Mouse (Mus musculus) ES-E14 (cell line): ENCODE measurements around the gene Tpt1. TPM values are rescaled to one million over a fixed set of nuclear protein-coding genes. Genes with fewer than 3 reads are reported as not detected.

ENCODE experiments used
- DNase-seq: peaks from one replicate; pipeline ENCODE4 v3.0.0-alpha.2; 2013; ENCODE audit warnings: low read depth, low spot score
- H3K27ac ChIP-seq: 2 replicates; pipeline ENCODE4 v1.5.1; 2012; ENCODE audit warnings: low read depth, mild to moderate bottlenecking, low read length, moderate library complexity, mixed read lengths; ENCODE audit not compliant: poor library complexity, insufficient read depth, severe bottlenecking
- H3K36me3 ChIP-seq: 2 replicates; pipeline ENCODE4 v1.6.1; 2012; ENCODE audit warnings: mild to moderate bottlenecking, low read length, moderate library complexity, mixed read lengths; ENCODE audit not compliant: control insufficient read depth, poor library complexity, insufficient read depth, severe bottlenecking
- H3K4me1 ChIP-seq, 2 experiments: fragments of 150-350 bp in 1 of 2; sonication (generic) in 1 of 2; 2 replicates each; pipeline ENCODE4 v1.6.1; 2012; ENCODE audit warnings: low read length in 2 of 2, mild to moderate bottlenecking in 1 of 2, mixed read lengths in 1 of 2; ENCODE audit not compliant: control insufficient read depth in 2 of 2, insufficient read depth in 2 of 2, poor library complexity in 1 of 2
- H3K4me3 ChIP-seq, 2 experiments: fragments of 150-350 bp in 1 of 2; sonication (generic) in 1 of 2; 2 replicates each; pipeline ENCODE4 v1.5.1; 2012; ENCODE audit warnings: low read length in 2 of 2, low read depth in 1 of 2, mild to moderate bottlenecking in 1 of 2, mixed read lengths in 1 of 2; ENCODE audit not compliant: insufficient read depth in 1 of 2, poor library complexity in 1 of 2, severe bottlenecking in 1 of 2
- H3K9ac ChIP-seq: 2 replicates; pipeline ENCODE4 v1.6.1; 2012; ENCODE audit warnings: low read depth, mild to moderate bottlenecking, low read length, mixed read lengths; ENCODE audit not compliant: poor library complexity, insufficient read depth, severe bottlenecking
- H3K9me3 ChIP-seq: fragments of 150-350 bp; sonication (generic); 2 replicates; pipeline ENCODE4 v1.6.1; 2012; ENCODE audit warnings: low read depth, mild to moderate bottlenecking, low read length; ENCODE audit not compliant: control insufficient read depth, insufficient read depth
- CHD2 ChIP-seq: IDR thresholded peaks from 2 replicates; pipeline ENCODE4 v1.6.1; 2014; ENCODE audit warnings: mild to moderate bottlenecking, low read depth, low read length, inconsistent platforms
- HCFC1 ChIP-seq: IDR thresholded peaks from 2 replicates; pipeline ENCODE4 v1.6.1; 2012; ENCODE audit warnings: low read length, inconsistent platforms, borderline replicate concordance; ENCODE audit not compliant: insufficient read depth
- MAFK ChIP-seq: IDR thresholded peaks from 2 replicates; pipeline ENCODE4 v1.6.1; 2014; ENCODE audit warnings: mild to moderate bottlenecking, low read depth, low read length, inconsistent platforms; ENCODE audit not compliant: insufficient read depth
- ZC3H11A ChIP-seq: IDR thresholded peaks from 2 replicates; pipeline ENCODE4 v1.6.1; 2012; ENCODE audit warnings: low read depth, mild to moderate bottlenecking, inconsistent platforms, low read length, borderline replicate concordance
- ZNF384 ChIP-seq: IDR thresholded peaks from 2 replicates; pipeline ENCODE4 v1.6.1; 2012; ENCODE audit warnings: low read depth, low read length, inconsistent platforms
- in situ Hi-C, 2 experiments: fragments of 600-800 bp; cut with MboI; formaldehyde crosslinking; loops; one replicate each; pipeline ENCODE4 v1.15.1; 2025; ENCODE audit warnings: low sequenced_read_pairs in 2 of 2, inconsistent platforms in 1 of 2; ENCODE audit not compliant: unreplicated experiment in 2 of 2
- total RNA-seq: library from RNA; depleted of rRNA; stranded (reverse); fragments of 300-350 nt; gene quantifications from 2 replicates; pipeline ENCODE4 v1.2.3, GENCODE M21; 2012; rRNA removed

The Tpt1 gene
- total RNA-seq, 1 experiment, result 613 TPM

GRCm38 (mm10) chr14:75878980-75879379 lies 34.1 kb downstream of the Tpt1 start:
- no peak overlapping the region for H3K4me3 ChIP-seq
- DNase-seq, result no peak
- no peak overlapping the region for H3K27ac ChIP-seq
- no peaks in the 10 kb centered on the region for H3K36me3 ChIP-seq
- peaks cover 3 to 27% of the 10 kb centered on the region in 2 experiments; a peak in 2 of 4 replicates for H3K4me1 ChIP-seq
- in situ Hi-C loops, result loop anchor here (25.0 kb wide), 1 partner anchor 208 kb away; no protein-coding TSS in a partner anchor
- no peak overlapping the region for H3K9ac ChIP-seq
- no peaks in the 10 kb centered on the region for H3K9me3 ChIP-seq
- TF ChIP-seq MAFK (no peak), ZC3H11A (no peak), ZNF384 (no peak), HCFC1 (no peak), CHD2 (no peak)

- no peaks in the 10 kb centered on the region for H3K36me3 ChIP-seq
- H3K9me3 ChIP-seq, result no peaks in the 10 kb centered on the region
- H3K27ac ChIP-seq, result no peak overlapping the region
- no peak overlapping the region for H3K4me3 ChIP-seq
- DNase-seq, result no peak
- H3K9ac ChIP-seq, result no peak overlapping the region
- in situ Hi-C loops, result loop anchor here (25.0 kb wide), 1 partner anchor 205 kb away; no protein-coding TSS in a partner anchor
- TF ChIP-seq MAFK, result no peak
- no peak for TF ChIP-seq ZNF384
- TF ChIP-seq ZC3H11A, result no peak
- no peak for TF ChIP-seq CHD2
- no peak for TF ChIP-seq HCFC1
- H3K4me1 ChIP-seq, result peaks cover 3 to 23% of the 10 kb centered on the region in 2 experiments; a peak in 2 of 4 replicates
Measured at GRCm38 (mm10) chr14:75881856-75882255, 37.0 kb downstream of the Tpt1 start.

GRCm38 (mm10) chr14:75883330-75883729 lies 38.4 kb downstream of the Tpt1 start:
- DNase-seq, result peak; percentile 38
- in situ Hi-C loops, result loop anchor here (25.0 kb wide), 1 partner anchor 204 kb away; no protein-coding TSS in a partner anchor
- TF ChIP-seq MAFK, result no peak
- TF ChIP-seq ZNF384, result no peak
- TF ChIP-seq ZC3H11A, result no peak
- no peak for TF ChIP-seq CHD2

GRCm38 (mm10) chr14:75883873-75884272 lies 39.0 kb downstream of the Tpt1 start:
- no peak overlapping the region for H3K27ac ChIP-seq
- no peak overlapping the region for H3K4me3 ChIP-seq
- TF ChIP-seq HCFC1 (no peak), ZC3H11A (no peak), CHD2 (no peak), ZNF384 (no peak), MAFK (0 out of 2 replicates have a peak, but pooled peaks have one; percentile 18)
- no peak for DNase-seq
- peaks cover 3 to 21% of the 10 kb centered on the region in 2 experiments; a peak in 2 of 4 replicates for H3K4me1 ChIP-seq
- H3K9me3 ChIP-seq, result no peaks in the 10 kb centered on the region
- in situ Hi-C loops, result loop anchor here (25.0 kb wide), 1 partner anchor 203 kb away; no protein-coding TSS in a partner anchor
- no peaks in the 10 kb centered on the region for H3K36me3 ChIP-seq
- H3K9ac ChIP-seq, result no peak overlapping the region

More at GRCm38 (mm10) chr14:75883330-75883729, 38.4 kb downstream of the Tpt1 start:
- no peak overlapping the region for H3K4me3 ChIP-seq
- H3K27ac ChIP-seq, result no peak overlapping the region
- no peak overlapping the region for H3K9ac ChIP-seq
- H3K36me3 ChIP-seq, result no peaks in the 10 kb centered on the region
- peaks cover 3 to 23% of the 10 kb centered on the region in 2 experiments; a peak in 2 of 4 replicates for H3K4me1 ChIP-seq
- H3K9me3 ChIP-seq, result no peaks in the 10 kb centered on the region

GRCm38 (mm10) chr14:75892118-75892517 lies 47.2 kb downstream of the Tpt1 start:
- no peak overlapping the region for H3K27ac ChIP-seq
- no peak for TF ChIP-seq HCFC1
- no peak for TF ChIP-seq CHD2
- TF ChIP-seq MAFK, result no peak
- H3K36me3 ChIP-seq, result peaks cover 3% of the 10 kb centered on the region; the same call in 1 of the 2 replicates
- no peak overlapping the region for H3K4me3 ChIP-seq
- H3K4me1 ChIP-seq, result no peaks in the 10 kb centered on the region
- DNase-seq, result no peak
- no peak overlapping the region for H3K9ac ChIP-seq
- in situ Hi-C loops, result loop anchor here (25.0 kb wide), 1 partner anchor 195 kb away; no protein-coding TSS in a partner anchor
- no peaks in the 10 kb centered on the region for H3K9me3 ChIP-seq

Other genes with a start within 250 kb of the Tpt1 start
- not detected in 2 replicates for gene Erich6b, start 202.8 kb upstream of the Tpt1 start, total RNA-seq
- gene Cog3, start 90.6 kb upstream of the Tpt1 start, total RNA-seq, result 11.2 and 16.4 TPM in 2 replicates
- 5.1 and 9.2 TPM in 2 replicates for gene Slc25a30, start 58.1 kb upstream of the Tpt1 start, total RNA-seq
- 0.09 and 0.16 TPM in 2 replicates for gene Kctd4, start 109.9 kb downstream of the Tpt1 start, total RNA-seq
- 23.2 and 25.5 TPM in 2 replicates for gene Gtf2f2, start 165.8 kb downstream of the Tpt1 start, total RNA-seq